Mouse (Mus musculus): Measurements from ENCODE around the gene Ggt7.

Gene Ggt7

GRCm38 (mm10) chr2:155518531-155519270 lies 664 bp upstream of the Ggt7 start:
- H3K27me3 ChIP-seq (ENCODE audit: insufficient read depth, low read length) = peaks cover 28% of the 10 kb centered on the region
- no peaks in the 10 kb centered on the region for H3K36me3 ChIP-seq (ENCODE audit: insufficient read depth, low read length)
- TF ChIP-seq POU5F1 (IDR thresholded peaks at IDR 0.05; ENCODE audit: borderline replicate concordance, low read length) (no peak), CTCF (conservative IDR thresholded peaks at IDR 0.05; ENCODE audit: low read length) (no peak), NANOG (IDR thresholded peaks at IDR 0.05; ENCODE audit: borderline replicate concordance, low read length) (no peak)
- peak overlapping the region; percentile 95 for H3K4me3 ChIP-seq (replicated peaks; ENCODE audit: low read length)
- peaks cover 27% of the 10 kb centered on the region for H3K4me1 ChIP-seq (replicated peaks; ENCODE audit: low read depth, low read length)
- H3K9me3 ChIP-seq (ENCODE audit: low read length) = no peaks in the 10 kb centered on the region

- Histone ChIP-seq H3K36me3 (ENCODE audit: insufficient read depth, low read length) (no peaks in the 10 kb centered on the region), H3K4me3 (replicated peaks; ENCODE audit: low read length) (no peak overlapping the region), H3K27me3 (ENCODE audit: insufficient read depth, low read length) (peaks cover 36% of the 10 kb centered on the region), H3K4me1 (replicated peaks; ENCODE audit: low read depth, low read length) (peaks cover 27% of the 10 kb centered on the region), H3K9me3 (ENCODE audit: low read length) (no peaks in the 10 kb centered on the region)
- TF ChIP-seq NANOG (IDR thresholded peaks at IDR 0.05; ENCODE audit: borderline replicate concordance, low read length) = no peak
- TF ChIP-seq CTCF (conservative IDR thresholded peaks at IDR 0.05; ENCODE audit: low read length) = peak; percentile 77
- TF ChIP-seq POU5F1 (IDR thresholded peaks at IDR 0.05; ENCODE audit: borderline replicate concordance, low read length) = no peak
These were observed 2.1 kb downstream of the Ggt7 start for GRCm38 (mm10) chr2:155515941-155516340.

GRCm38 (mm10) chr2:155514666-155515065 lies 3.4 kb downstream of the Ggt7 start:
- no peaks in the 10 kb centered on the region for H3K9me3 ChIP-seq (ENCODE audit: low read length)
- H3K27me3 ChIP-seq (ENCODE audit: insufficient read depth, low read length) = peaks cover 36% of the 10 kb centered on the region
- no peak for TF ChIP-seq POU5F1 (IDR thresholded peaks at IDR 0.05; ENCODE audit: borderline replicate concordance, low read length)
- no peak for TF ChIP-seq NANOG (IDR thresholded peaks at IDR 0.05; ENCODE audit: borderline replicate concordance, low read length)
- TF ChIP-seq CTCF (conservative IDR thresholded peaks at IDR 0.05; ENCODE audit: low read length) = 0 out of 2 replicates have a peak, but pooled peaks have one; percentile 6
- peaks cover 28% of the 10 kb centered on the region for H3K4me1 ChIP-seq (replicated peaks; ENCODE audit: low read depth, low read length)
- H3K36me3 ChIP-seq (ENCODE audit: insufficient read depth, low read length) = no peaks in the 10 kb centered on the region
- H3K4me3 ChIP-seq (replicated peaks; ENCODE audit: low read length) = peak overlapping the region; percentile 67

GRCm38 (mm10) chr2:155513543-155513942 lies 4.5 kb downstream of the Ggt7 start:
- H3K9me3 ChIP-seq (ENCODE audit: low read length) = no peaks in the 10 kb centered on the region
- peaks cover 26% of the 10 kb centered on the region for H3K4me1 ChIP-seq (replicated peaks; ENCODE audit: low read depth, low read length)
- no peaks in the 10 kb centered on the region for H3K36me3 ChIP-seq (ENCODE audit: insufficient read depth, low read length)
- TF ChIP-seq CTCF (conservative IDR thresholded peaks at IDR 0.05; ENCODE audit: low read length) = no peak
- TF ChIP-seq POU5F1 (IDR thresholded peaks at IDR 0.05; ENCODE audit: borderline replicate concordance, low read length) = no peak
- TF ChIP-seq NANOG (IDR thresholded peaks at IDR 0.05; ENCODE audit: borderline replicate concordance, low read length) = no peak
- peaks cover 36% of the 10 kb centered on the region for H3K27me3 ChIP-seq (ENCODE audit: insufficient read depth, low read length)
- H3K4me3 ChIP-seq (replicated peaks; ENCODE audit: low read length) = no peak overlapping the region

GRCm38 (mm10) chr2:155512479-155512878 lies 5.6 kb downstream of the Ggt7 start:
- Histone ChIP-seq H3K36me3 (ENCODE audit: insufficient read depth, low read length) (no peaks in the 10 kb centered on the region), H3K27me3 (ENCODE audit: insufficient read depth, low read length) (peaks cover 36% of the 10 kb centered on the region), H3K4me3 (replicated peaks; ENCODE audit: low read length) (no peak overlapping the region), H3K4me1 (replicated peaks; ENCODE audit: low read depth, low read length) (peaks cover 32% of the 10 kb centered on the region), H3K9me3 (ENCODE audit: low read length) (no peaks in the 10 kb centered on the region)
- TF ChIP-seq CTCF (conservative IDR thresholded peaks at IDR 0.05; ENCODE audit: low read length) = peak; percentile 63
- TF ChIP-seq POU5F1 (IDR thresholded peaks at IDR 0.05; ENCODE audit: borderline replicate concordance, low read length) = no peak

- Histone ChIP-seq H3K4me3 (replicated peaks; ENCODE audit: low read length) (no peak overlapping the region), H3K4me1 (replicated peaks; ENCODE audit: low read depth, low read length) (peaks cover 43% of the 10 kb centered on the region), H3K36me3 (ENCODE audit: insufficient read depth, low read length) (no peaks in the 10 kb centered on the region), H3K27me3 (ENCODE audit: insufficient read depth, low read length) (peaks cover 8% of the 10 kb centered on the region; the same call in 1 of the 2 replicates), H3K9me3 (ENCODE audit: low read length) (no peaks in the 10 kb centered on the region)
- TF ChIP-seq CTCF (conservative IDR thresholded peaks at IDR 0.05; ENCODE audit: low read length) (no peak), POU5F1 (IDR thresholded peaks at IDR 0.05; ENCODE audit: borderline replicate concordance, low read length) (no peak), NANOG (IDR thresholded peaks at IDR 0.05; ENCODE audit: borderline replicate concordance, low read length) (no peak; the same call in 1 of the 2 replicates)
These were observed 10.1 kb downstream of the Ggt7 start for GRCm38 (mm10) chr2:155507721-155508470.

- H3K36me3 ChIP-seq (ENCODE audit: insufficient read depth, low read length) = no peaks in the 10 kb centered on the region
- peaks cover 8% of the 10 kb centered on the region; the same call in 1 of the 2 replicates for H3K27me3 ChIP-seq (ENCODE audit: insufficient read depth, low read length)
- TF ChIP-seq NANOG (IDR thresholded peaks at IDR 0.05; ENCODE audit: borderline replicate concordance, low read length) = no peak
- TF ChIP-seq CTCF (conservative IDR thresholded peaks at IDR 0.05; ENCODE audit: low read length) = no peak
- TF ChIP-seq POU5F1 (IDR thresholded peaks at IDR 0.05; ENCODE audit: borderline replicate concordance, low read length) = no peak
- H3K4me3 ChIP-seq (replicated peaks; ENCODE audit: low read length) = peak overlapping the region; percentile 66
- H3K9me3 ChIP-seq (ENCODE audit: low read length) = no peaks in the 10 kb centered on the region
- peaks cover 43% of the 10 kb centered on the region for H3K4me1 ChIP-seq (replicated peaks; ENCODE audit: low read depth, low read length)
These were observed 12.2 kb downstream of the Ggt7 start for GRCm38 (mm10) chr2:155505811-155506210.
